In the genomic region with DNA sequence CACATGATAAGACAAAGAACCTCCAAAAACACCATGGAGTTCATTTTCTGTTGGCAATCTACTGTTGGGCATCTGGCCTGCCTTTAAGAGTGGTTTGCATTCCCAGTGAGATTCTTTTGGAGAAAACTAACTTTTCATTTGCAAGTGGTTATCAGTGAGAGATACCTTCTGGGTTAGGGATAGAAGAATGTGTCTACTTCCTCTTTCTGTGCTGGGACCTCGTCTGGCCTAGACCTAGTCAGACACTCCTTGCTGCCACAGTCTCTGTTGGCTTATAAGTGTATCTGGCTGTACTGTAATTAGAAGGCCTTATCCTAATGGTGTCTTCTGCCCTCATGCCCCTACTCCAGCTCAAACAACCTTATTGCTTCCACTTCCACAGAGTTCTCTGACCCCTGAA, we compare ENCODE assay signal across 26 mouse cellular contexts.
"Had no signal": no experiment of that assay in that cellular context is flagged by ENCODE, and none has a peak within 500 bp of the region (broad histone marks: within the 10 kb centered on the region; RNA-seq: fewer than 3 reads in every experiment).

No protein-coding gene starts in this region.

- DNase-seq: kidney, adult 18-20 months; kidney, adult 9 months; kidney, postnatal 25 days; layer of hippocampus, adult 9-11 months; layer of hippocampus, postnatal 36 days; left cerebral cortex, postnatal 4 days; liver, postnatal 0 days; lung, embryonic 14.5 days; lung, postnatal 10 days; lung, postnatal 4 days; midbrain, embryonic 14.5 days; retina, postnatal 1 day; right cerebral cortex, postnatal 25 days; spleen, adult 18-20 months; thymus, postnatal 25 days had no signal

- ATAC-seq: liver, postnatal 0 days had no signal

- H3K4me2 ChIP-seq: limb, embryonic 12.5 days; limb, embryonic 15.5 days; liver, embryonic 11.5 days; lung, embryonic 14.5 days; midbrain, embryonic 11.5 days; neural tube, embryonic 13.5 days; stomach, embryonic 15.5 days had no signal

- H3K27ac ChIP-seq: kidney, postnatal 0 days; layer of hippocampus, adult 2 months; left cerebral cortex, adult 2 months; limb, embryonic 12.5 days; limb, embryonic 15.5 days; liver, embryonic 14.5 days; neural tube, embryonic 13.5 days; stomach, embryonic 15.5 days had no signal

- H3K4me3 ChIP-seq: layer of hippocampus, adult 2 months; left cerebral cortex, adult 2 months; limb, embryonic 12.5 days; limb, embryonic 15.5 days; megakaryocyte, embryonic 14.5 days; neural tube, embryonic 13.5 days; stomach, embryonic 15.5 days had no signal

- H3K36me3 ChIP-seq: limb, embryonic 12.5 days; limb, embryonic 15.5 days; neural tube, embryonic 13.5 days; stomach, embryonic 15.5 days had no signal

- H3K4me1 ChIP-seq: limb, embryonic 12.5 days; neural tube, embryonic 13.5 days; stomach, embryonic 15.5 days had no signal

- H3K9ac ChIP-seq: limb, embryonic 12.5 days; limb, embryonic 15.5 days; liver, embryonic 14.5 days; liver, postnatal 0 days; lung, embryonic 14.5 days; neural tube, embryonic 13.5 days; stomach, embryonic 15.5 days had no signal

- H3K9me3 ChIP-seq: limb, embryonic 12.5 days; limb, embryonic 15.5 days; megakaryocyte, embryonic 14.5 days; neural tube, embryonic 13.5 days; stomach, embryonic 15.5 days had no signal

- H3K27me3 ChIP-seq: limb, embryonic 12.5 days; limb, embryonic 15.5 days; megakaryocyte, embryonic 14.5 days; neural tube, embryonic 13.5 days; stomach, embryonic 15.5 days had no signal
